Mouse (Mus musculus): Measurements from ENCODE around the gene Pspc1.

GRCm38 (mm10) chr14:56740175-56740574 lies 37.9 kb downstream of the Pspc1 start:
- TF ChIP-seq FLI1 (IDR thresholded peaks at IDR 0.05; ENCODE audit: low read length) (no peak), GATA1 (IDR thresholded peaks at IDR 0.05; ENCODE audit: borderline replicate concordance, low read length) (no peak)

All from megakaryocyte, embryonic 14.5 days (primary cell).